Mouse (Mus musculus): ENCODE results near the gene Olfm1. TPM values are rescaled to one million over a fixed set of nuclear protein-coding genes. Genes with fewer than 3 reads are reported as not detected.

The Olfm1 gene
- polyA plus RNA-seq, 1 experiment from 2014 or later: 21.8 TPM

- Histone ChIP-seq H3K4me3 (replicated peaks) (no peak overlapping the region), H3K27me3 (replicated peaks) (no peaks in the 10 kb centered on the region), H3K4me1 (replicated peaks) (0 out of 2 replicates have a peak, but pooled peaks cover 3% of the 10 kb centered on the region), H3K9me3 (no peaks in the 10 kb centered on the region), H3K4me2 (replicated peaks) (no peak overlapping the region), H3K27ac (no peak overlapping the region), H3K9ac (no peak overlapping the region), H3K36me3 (no peaks in the 10 kb centered on the region)
- WGBS: 70% methylated on average over 8 of the region's 8 CpGs
- no peak for ATAC-seq
These were observed 52.0 kb downstream of the Olfm1 start for GRCm38 (mm10) chr2:28244667-28245395.

- Histone ChIP-seq H3K9ac (no peak overlapping the region), H3K27me3 (replicated peaks) (no peaks in the 10 kb centered on the region), H3K4me3 (replicated peaks) (no peak overlapping the region), H3K27ac (no peak overlapping the region), H3K4me2 (replicated peaks) (no peak overlapping the region), H3K9me3 (no peaks in the 10 kb centered on the region), H3K36me3 (no peaks in the 10 kb centered on the region), H3K4me1 (replicated peaks) (0 out of 2 replicates have a peak, but pooled peaks cover 3% of the 10 kb centered on the region)
- 79% methylated on average over 5 of the region's 5 CpGs for WGBS
- no peak for ATAC-seq
These were observed 53.4 kb downstream of the Olfm1 start for GRCm38 (mm10) chr2:28246110-28246653.

- H3K9me3 ChIP-seq: no peaks in the 10 kb centered on the region
- WGBS: 79% methylated on average over 11 of the region's 11 CpGs
- no peak overlapping the region for H3K4me3 ChIP-seq (replicated peaks)
- H3K4me1 ChIP-seq (replicated peaks): no peaks in the 10 kb centered on the region
- H3K4me2 ChIP-seq (replicated peaks): no peak overlapping the region
- no peak overlapping the region for H3K27ac ChIP-seq
- no peak overlapping the region for H3K9ac ChIP-seq
- no peaks in the 10 kb centered on the region for H3K36me3 ChIP-seq
- H3K27me3 ChIP-seq (replicated peaks): no peaks in the 10 kb centered on the region
- no peak for ATAC-seq
These were observed 54.3 kb downstream of the Olfm1 start for GRCm38 (mm10) chr2:28247098-28247497.

- Histone ChIP-seq H3K27me3 (replicated peaks) (no peaks in the 10 kb centered on the region), H3K4me3 (replicated peaks) (no peak overlapping the region), H3K27ac (no peak overlapping the region), H3K4me1 (replicated peaks) (no peaks in the 10 kb centered on the region), H3K9me3 (no peaks in the 10 kb centered on the region), H3K36me3 (no peaks in the 10 kb centered on the region), H3K9ac (no peak overlapping the region), H3K4me2 (replicated peaks) (no peak overlapping the region)
- ATAC-seq: no peak
- 87% methylated on average over 4 of the region's 4 CpGs for WGBS
These were observed 59.8 kb downstream of the Olfm1 start for GRCm38 (mm10) chr2:28252554-28252953.

- Histone ChIP-seq H3K36me3 (no peaks in the 10 kb centered on the region), H3K4me2 (replicated peaks) (no peak overlapping the region), H3K9me3 (no peaks in the 10 kb centered on the region), H3K4me3 (replicated peaks) (no peak overlapping the region), H3K27me3 (replicated peaks) (no peaks in the 10 kb centered on the region), H3K27ac (no peak overlapping the region), H3K9ac (no peak overlapping the region), H3K4me1 (replicated peaks) (no peaks in the 10 kb centered on the region)
- ATAC-seq: no peak
- WGBS: 72% methylated on average over 7 of the region's 7 CpGs
These were observed 63.2 kb downstream of the Olfm1 start for GRCm38 (mm10) chr2:28256029-28256428.

- no peak overlapping the region for H3K4me3 ChIP-seq (replicated peaks)
- no peaks in the 10 kb centered on the region for H3K36me3 ChIP-seq
- 57% methylated on average over 3 of the region's 3 CpGs for WGBS
- no peak overlapping the region for H3K9ac ChIP-seq
- no peak overlapping the region for H3K4me2 ChIP-seq (replicated peaks)
- H3K9me3 ChIP-seq: no peaks in the 10 kb centered on the region
- H3K27ac ChIP-seq: no peak overlapping the region
- no peak for ATAC-seq
- H3K27me3 ChIP-seq (replicated peaks): no peaks in the 10 kb centered on the region
- H3K4me1 ChIP-seq (replicated peaks): no peaks in the 10 kb centered on the region
These were observed 68.6 kb downstream of the Olfm1 start for GRCm38 (mm10) chr2:28261438-28261837.

- no peak overlapping the region for H3K4me2 ChIP-seq (replicated peaks)
- H3K36me3 ChIP-seq: no peaks in the 10 kb centered on the region
- 94% methylated on average over 3 of the region's 3 CpGs for WGBS
- no peak for ATAC-seq
- peaks cover 5% of the 10 kb centered on the region; the same call in 1 of the 2 replicates for H3K4me1 ChIP-seq (replicated peaks)
- H3K4me3 ChIP-seq (replicated peaks): no peak overlapping the region
- no peaks in the 10 kb centered on the region for H3K9me3 ChIP-seq
- no peak overlapping the region for H3K9ac ChIP-seq
- H3K27me3 ChIP-seq (replicated peaks): no peaks in the 10 kb centered on the region
- H3K27ac ChIP-seq: no peak overlapping the region
These were observed 75.0 kb downstream of the Olfm1 start for GRCm38 (mm10) chr2:28267776-28268275.

- 27% methylated on average over 4 of the region's 4 CpGs for WGBS
- Histone ChIP-seq H3K9ac (no peak overlapping the region), H3K27me3 (replicated peaks) (no peaks in the 10 kb centered on the region), H3K4me1 (replicated peaks) (peaks cover 5% of the 10 kb centered on the region; the same call in 1 of the 2 replicates), H3K4me2 (replicated peaks) (no peak overlapping the region), H3K27ac (no peak overlapping the region), H3K36me3 (no peaks in the 10 kb centered on the region), H3K9me3 (no peaks in the 10 kb centered on the region), H3K4me3 (replicated peaks) (no peak overlapping the region)
- ATAC-seq: no peak
These were observed 77.8 kb downstream of the Olfm1 start for GRCm38 (mm10) chr2:28270561-28270960.

GRCm38 (mm10) chr2:28272218-28272965, 79.6 kb downstream of the Olfm1 start:
- ATAC-seq: no peak
- Histone ChIP-seq H3K9ac (no peak overlapping the region), H3K4me1 (replicated peaks) (peaks cover 8% of the 10 kb centered on the region; the same call in 1 of the 2 replicates), H3K27ac (no peak overlapping the region), H3K4me2 (replicated peaks) (no peak overlapping the region), H3K4me3 (replicated peaks) (no peak overlapping the region), H3K36me3 (no peaks in the 10 kb centered on the region), H3K27me3 (replicated peaks) (no peaks in the 10 kb centered on the region), H3K9me3 (no peaks in the 10 kb centered on the region)
- WGBS: 79% methylated on average over 11 of the region's 11 CpGs

GRCm38 (mm10) chr2:28274006-28274405, 81.2 kb downstream of the Olfm1 start:
- H3K9me3 ChIP-seq: no peaks in the 10 kb centered on the region
- no peak overlapping the region for H3K4me2 ChIP-seq (replicated peaks)
- H3K4me1 ChIP-seq (replicated peaks): peaks cover 17% of the 10 kb centered on the region; the same call in 1 of the 2 replicates
- WGBS: 87% methylated on average over 5 of the region's 5 CpGs
- no peak overlapping the region for H3K9ac ChIP-seq
- H3K27me3 ChIP-seq (replicated peaks): no peaks in the 10 kb centered on the region
- no peak for ATAC-seq
- H3K4me3 ChIP-seq (replicated peaks): no peak overlapping the region
- H3K36me3 ChIP-seq: no peaks in the 10 kb centered on the region
- H3K27ac ChIP-seq: no peak overlapping the region

GRCm38 (mm10) chr2:28275345-28275744, 82.6 kb downstream of the Olfm1 start:
- no peak overlapping the region for H3K9ac ChIP-seq
- no peaks in the 10 kb centered on the region for H3K36me3 ChIP-seq
- no peak for ATAC-seq
- no peak overlapping the region for H3K4me2 ChIP-seq (replicated peaks)
- H3K27me3 ChIP-seq (replicated peaks): no peaks in the 10 kb centered on the region
- H3K27ac ChIP-seq: no peak overlapping the region
- H3K4me1 ChIP-seq (replicated peaks): peaks cover 16% of the 10 kb centered on the region; the same call in 1 of the 2 replicates
- H3K4me3 ChIP-seq (replicated peaks): no peak overlapping the region
- no peaks in the 10 kb centered on the region for H3K9me3 ChIP-seq
- 78% methylated on average over 3 of the region's 3 CpGs for WGBS

GRCm38 (mm10) chr2:28278150-28278549, 85.4 kb downstream of the Olfm1 start:
- H3K27me3 ChIP-seq (replicated peaks): no peaks in the 10 kb centered on the region
- peak; percentile 69 for ATAC-seq

More at GRCm38 (mm10) chr2:28278150-28278549, 85.4 kb downstream of the Olfm1 start:
- no peak overlapping the region for H3K27ac ChIP-seq
- no peak overlapping the region for H3K4me2 ChIP-seq (replicated peaks)
- no peaks in the 10 kb centered on the region for H3K9me3 ChIP-seq
- H3K9ac ChIP-seq: no peak overlapping the region
- H3K4me1 ChIP-seq (replicated peaks): peaks cover 13% of the 10 kb centered on the region; the same call in 1 of the 2 replicates
- no peak overlapping the region for H3K4me3 ChIP-seq (replicated peaks)
- no peaks in the 10 kb centered on the region for H3K36me3 ChIP-seq
- WGBS: 13% methylated on average over 7 of the region's 7 CpGs
